Mouse (Mus musculus) MEL (cell line): Measurements from ENCODE around the gene Dpysl4. TPM values are rescaled to one million over a fixed set of nuclear protein-coding genes. Genes with fewer than 3 reads are reported as not detected.

Experiments
- DNase-seq: peaks from one replicate; pipeline ENCODE4 v3.0.0; 2011; ENCODE audit warnings: low read depth, low spot score
- H3K27ac ChIP-seq: 2 replicates; pipeline ENCODE4 v1.5.1; 2012; ENCODE audit warnings: low read depth, mild to moderate bottlenecking, control low read depth, low read length, moderate library complexity; ENCODE audit not compliant: control insufficient read depth
- H3K27me3 ChIP-seq, 2 experiments: fragments of 150-350 bp in 1 of 2; sonication (generic) in 1 of 2; 2 replicates each; pipeline ENCODE4 v1.6.1; 2012; ENCODE audit warnings: low read length in 2 of 2, mild to moderate bottlenecking in 2 of 2, improper control_type of control experiment in 1 of 2, moderate library complexity in 1 of 2; ENCODE audit not compliant: insufficient read depth in 2 of 2, control insufficient read depth in 1 of 2
- H3K36me3 ChIP-seq, 2 experiments: 2 replicates each; pipeline ENCODE4 v1.6.1; 2012 to 2014; ENCODE audit warnings: low read length in 2 of 2, improper control_type of control experiment in 1 of 2, inconsistent platforms in 1 of 2, mild to moderate bottlenecking in 1 of 2; ENCODE audit not compliant: insufficient read depth in 2 of 2, control insufficient read depth in 1 of 2
- H3K4me1 ChIP-seq, 2 experiments: fragments of 150-350 bp in 1 of 2; sonication (generic) in 1 of 2; 2 replicates each; pipeline ENCODE4 v1.6.1; 2012; ENCODE audit warnings: low read length in 2 of 2, improper control_type of control experiment in 1 of 2, mild to moderate bottlenecking in 1 of 2; ENCODE audit not compliant: insufficient read depth in 2 of 2, control insufficient read depth in 1 of 2
- H3K4me3 ChIP-seq, 2 experiments: fragments of 150-350 bp in 1 of 2; sonication (generic) in 1 of 2; 2 replicates each; pipeline ENCODE4 v1.5.1; 2012; ENCODE audit warnings: low read depth in 2 of 2, low read length in 2 of 2, mild to moderate bottlenecking in 2 of 2, moderate library complexity in 2 of 2, control low read depth in 1 of 2, improper control_type of control experiment in 1 of 2; ENCODE audit not compliant: control insufficient read depth in 1 of 2, insufficient read depth in 1 of 2
- H3K79me2 ChIP-seq: 2 replicates; pipeline ENCODE4 v1.6.1; 2012; ENCODE audit warnings: mild to moderate bottlenecking, low read length, moderate library complexity; ENCODE audit not compliant: control insufficient read depth, poor library complexity, insufficient read depth
- H3K9ac ChIP-seq: 2 replicates; pipeline ENCODE4 v1.6.1; 2012; ENCODE audit warnings: low read depth, mild to moderate bottlenecking, control low read depth, low read length, moderate library complexity; ENCODE audit not compliant: control insufficient read depth, poor library complexity, severe bottlenecking
- H3K9me3 ChIP-seq: fragments of 150-350 bp; sonication (generic); replicated peaks from 2 replicates; pipeline ENCODE4 v1.6.1; 2012; ENCODE audit warnings: mild to moderate bottlenecking, low read length, improper control_type of control experiment, moderate library complexity; ENCODE audit not compliant: insufficient read depth
- BHLHE40 ChIP-seq: IDR thresholded peaks from 2 replicates; pipeline ENCODE4 v1.6.1; 2012; ENCODE audit warnings: low read depth, mild to moderate bottlenecking, inconsistent platforms, low read length, improper control_type of control experiment, borderline replicate concordance
- CHD1 ChIP-seq: IDR thresholded peaks from 2 replicates; pipeline ENCODE4 v1.6.1; 2012; ENCODE audit warnings: low read depth, mild to moderate bottlenecking, inconsistent platforms, low read length, improper control_type of control experiment
- CTCF ChIP-seq, 3 experiments: IDR thresholded peaks in 2 of 3; conservative IDR thresholded peaks in 1 of 3; 2 replicates each; pipeline ENCODE4 v1.5.1; 2011 to 2012; ENCODE audit warnings: low read length in 3 of 3, low read depth in 2 of 3, mild to moderate bottlenecking in 2 of 3, improper control_type of control experiment in 1 of 3, inconsistent platforms in 1 of 3, mixed read lengths in 1 of 3, moderate library complexity in 1 of 3; ENCODE audit not compliant: control insufficient read depth in 1 of 3, insufficient read depth in 1 of 3, poor library complexity in 1 of 3, severe bottlenecking in 1 of 3
- ELF1 ChIP-seq: IDR thresholded peaks from 2 replicates; pipeline ENCODE4 v1.6.1; 2014; ENCODE audit warnings: low read depth, mild to moderate bottlenecking, inconsistent platforms, low read length, improper control_type of control experiment, moderate library complexity
- EP300 ChIP-seq, 2 experiments: IDR thresholded peaks; 2 replicates each; pipeline ENCODE4 v1.6.1; 2011; ENCODE audit warnings: improper control_type of control experiment in 2 of 2, low read length in 2 of 2, low read depth in 1 of 2, mild to moderate bottlenecking in 1 of 2
- GABPA ChIP-seq: IDR thresholded peaks from 2 replicates; pipeline ENCODE4 v1.6.1; 2012; ENCODE audit warnings: low read depth, mild to moderate bottlenecking, inconsistent platforms, low read length, improper control_type of control experiment, moderate library complexity
- HCFC1 ChIP-seq: IDR thresholded peaks from 2 replicates; pipeline ENCODE4 v1.6.1; 2012; ENCODE audit warnings: low read depth, mild to moderate bottlenecking, inconsistent platforms, low read length, improper control_type of control experiment, moderate library complexity
- MAX ChIP-seq: IDR thresholded peaks from 2 replicates; pipeline ENCODE4 v1.6.1; 2011; ENCODE audit warnings: low read length, improper control_type of control experiment
- MAZ ChIP-seq: IDR thresholded peaks from 2 replicates; pipeline ENCODE4 v1.6.1; 2012; ENCODE audit warnings: low read depth, mild to moderate bottlenecking, inconsistent platforms, low read length, improper control_type of control experiment
- MEF2A ChIP-seq: IDR thresholded peaks from 2 replicates; pipeline ENCODE4 v1.6.1; 2014; ENCODE audit warnings: low read depth, mild to moderate bottlenecking, inconsistent platforms, low read length, improper control_type of control experiment; ENCODE audit not compliant: poor library complexity, insufficient replicate concordance, severe bottlenecking; ENCODE audit errors: extremely low read depth
- MYC ChIP-seq: IDR thresholded peaks from 2 replicates; pipeline ENCODE4 v1.6.1; 2011; ENCODE audit warnings: low read depth, mild to moderate bottlenecking, low read length, improper control_type of control experiment, moderate library complexity
- NELFE ChIP-seq: IDR thresholded peaks from 2 replicates; pipeline ENCODE4 v1.6.1; 2011; ENCODE audit warnings: low read depth, low read length, improper control_type of control experiment
- NRF1 ChIP-seq: IDR thresholded peaks from 2 replicates; pipeline ENCODE4 v1.6.1; 2014; ENCODE audit warnings: low read depth, mild to moderate bottlenecking, inconsistent platforms, low read length, improper control_type of control experiment, moderate library complexity; ENCODE audit not compliant: poor library complexity, insufficient read depth, severe bottlenecking
- POLR2A ChIP-seq, 2 experiments: IDR thresholded peaks; 2 replicates each; pipeline ENCODE4 v1.6.1; 2011 to 2012; ENCODE audit warnings: low read length in 2 of 2, mild to moderate bottlenecking in 2 of 2, control low read depth in 1 of 2, improper control_type of control experiment in 1 of 2, low read depth in 1 of 2, moderate library complexity in 1 of 2; ENCODE audit not compliant: control insufficient read depth in 1 of 2, insufficient read depth in 1 of 2, poor library complexity in 1 of 2
- POLR2AphosphoS2 ChIP-seq: IDR thresholded peaks from 2 replicates; pipeline ENCODE4 v1.6.1; 2011; ENCODE audit warnings: low read length, improper control_type of control experiment
- RCOR1 ChIP-seq: IDR thresholded peaks from 2 replicates; pipeline ENCODE4 v1.6.1; 2012; ENCODE audit warnings: low read depth, mild to moderate bottlenecking, inconsistent platforms, low read length, improper control_type of control experiment
- SIN3A ChIP-seq: IDR thresholded peaks from 2 replicates; pipeline ENCODE4 v1.6.1; 2012; ENCODE audit warnings: low read length, improper control_type of control experiment, inconsistent platforms
- TBP ChIP-seq: IDR thresholded peaks from 2 replicates; pipeline ENCODE4 v1.8.0; 2011; ENCODE audit warnings: low read depth, low read length, improper control_type of control experiment
- TCF12 ChIP-seq: IDR thresholded peaks from 2 replicates; pipeline ENCODE4 v1.6.1; 2014; ENCODE audit warnings: low read depth, mild to moderate bottlenecking, inconsistent platforms, low read length, improper control_type of control experiment, moderate library complexity
- ZC3H11A ChIP-seq: IDR thresholded peaks from 2 replicates; pipeline ENCODE4 v1.6.1; 2012; ENCODE audit warnings: low read depth, mild to moderate bottlenecking, inconsistent platforms, low read length, improper control_type of control experiment
- ZKSCAN1 ChIP-seq: IDR thresholded peaks from 2 replicates; pipeline ENCODE4 v1.6.1; 2012; ENCODE audit warnings: low read depth, mild to moderate bottlenecking, inconsistent platforms, low read length, improper control_type of control experiment, moderate library complexity
- polyA plus RNA-seq, 2 experiments: library from polyadenylated mRNA; stranded (reverse) in 1 of 2; unstranded in 1 of 2; fragments of >175 nt in 1 of 2; fragments of >200 nt in 1 of 2; gene quantifications; 2 replicates each; pipeline versions ENCODE4 v1.2.1 to v1.2.4; 2012; ENCODE audit warnings: low replicate concordance in 2 of 2, low read depth in 1 of 2; ENCODE audit not compliant: insufficient read length in 2 of 2, insufficient read depth in 1 of 2, missing spikeins in 1 of 2
- total RNA-seq: library from RNA; depleted of rRNA; stranded (reverse); fragments of 300-350 nt; gene quantifications from 2 replicates; pipeline ENCODE4 v1.2.3, GENCODE M21; 2012

Dpysl4 gene
- total and polyA plus RNA-seq, 3 experiments: not detected

GRCm38 (mm10) chr7:139068182-139068623 lies 17.6 kb upstream of the Dpysl4 start (continued):
- peak; percentile 54 to 78 (median 61) for TF ChIP-seq CTCF (IDR thresholded peaks at IDR 0.05 in 2 of 3, conservative IDR thresholded peaks at IDR 0.05 in 1 of 3; ENCODE audit: control insufficient read depth in 1 of 3, insufficient read depth in 1 of 3, low read depth in 2 of 3, low read length in 3 of 3, poor library complexity in 1 of 3, severe bottlenecking in 1 of 3)
- TF ChIP-seq ZC3H11A: no peak
- no peak for TF ChIP-seq POLR2AphosphoS2

GRCm38 (mm10) chr7:139074189-139074588 lies 11.6 kb upstream of the Dpysl4 start:
- Histone ChIP-seq H3K4me1 (no peaks in the 10 kb centered on the region), H3K9me3 (no peaks in the 10 kb centered on the region), H3K4me3 (no peak overlapping the region), H3K36me3 (no peaks in the 10 kb centered on the region)
- TF ChIP-seq SIN3A (no peak), BHLHE40 (no peak), NELFE (no peak), MEF2A (no peak), ELF1 (no peak), NRF1 (no peak), POLR2A (IDR thresholded peaks at IDR 0.05; ENCODE audit: control insufficient read depth in 1 of 2, insufficient read depth in 1 of 2, low read depth in 1 of 2, low read length in 2 of 2, poor library complexity in 1 of 2) (no peak), ZC3H11A (no peak), MYC (no peak), GABPA (no peak), TCF12 (no peak), MAX (no peak), TBP (no peak), ZKSCAN1 (no peak)
- TF ChIP-seq, all 39 proteins: peak for 0
- no peak overlapping the region for H3K9ac ChIP-seq
- no peaks in the 10 kb centered on the region for H3K79me2 ChIP-seq
- H3K27me3 ChIP-seq: no peaks in the 10 kb centered on the region
- no peak for DNase-seq
- no peak overlapping the region for H3K27ac ChIP-seq

- DNase-seq: no peak
- H3K27ac ChIP-seq: no peak overlapping the region
- H3K9me3 ChIP-seq: no peaks in the 10 kb centered on the region
- H3K36me3 ChIP-seq: no peaks in the 10 kb centered on the region
- no peaks in the 10 kb centered on the region for H3K79me2 ChIP-seq
- H3K4me3 ChIP-seq: no peak overlapping the region
- H3K4me1 ChIP-seq: no peaks in the 10 kb centered on the region
- H3K27me3 ChIP-seq: no peaks in the 10 kb centered on the region
- no peak overlapping the region for H3K9ac ChIP-seq
- no peak for TF ChIP-seq POLR2A (IDR thresholded peaks at IDR 0.05; ENCODE audit: control insufficient read depth in 1 of 2, insufficient read depth in 1 of 2, low read depth in 1 of 2, low read length in 2 of 2, poor library complexity in 1 of 2)
- no peak for TF ChIP-seq HCFC1
- TF ChIP-seq BHLHE40: no peak
- TF ChIP-seq MAZ: no peak
- TF ChIP-seq RCOR1: no peak
- no peak for TF ChIP-seq MYC
- TF ChIP-seq CHD1: no peak
- no peak for TF ChIP-seq NELFE
- TF ChIP-seq ELF1: no peak
- no peak for TF ChIP-seq MEF2A
- no peak for TF ChIP-seq EP300 (IDR thresholded peaks at IDR 0.05; ENCODE audit: low read depth in 1 of 2, low read length in 2 of 2)
- TF ChIP-seq, all 39 proteins: peak for 0
Measured at GRCm38 (mm10) chr7:139075054-139075794, 10.6 kb upstream of the Dpysl4 start.
